Mouse (Mus musculus) CD4-positive, CD25-positive, alpha-beta regulatory T cell, adult 2 months (primary cell): Measurements from ENCODE around the gene Nkain2.
"Not testable (repeated sequence)": the region's sequence is repeated elsewhere in the genome, so short reads cannot be mapped to it uniquely, and the experiment has no call there.

Experiments
- DNase-seq: peaks from one replicate; pipeline ENCODE4 v3.0.0-alpha.2; 2012; ENCODE audit warnings: low read depth, low spot score

Gene Nkain2

DNA sequence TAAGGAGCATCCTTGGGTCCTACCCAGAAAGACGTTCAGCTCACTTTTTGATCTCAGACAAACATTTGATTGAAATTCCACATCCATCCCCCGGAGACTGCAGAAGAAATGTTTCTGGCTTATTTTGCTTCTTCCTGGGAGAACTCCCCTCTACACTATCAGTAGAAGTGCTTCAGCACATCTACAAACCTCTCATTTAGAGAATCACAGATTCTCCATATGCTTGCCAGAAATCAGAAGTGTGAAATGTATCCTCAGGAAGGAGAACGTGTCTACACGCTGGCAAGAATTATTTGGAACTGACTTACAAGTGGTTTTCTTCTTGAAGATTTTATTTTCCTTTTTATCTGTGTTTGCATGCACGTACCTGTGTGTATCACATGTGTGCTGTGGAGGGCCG, 829.9 kb downstream of the Nkain2 start:
- no peak for DNase-seq

DNA sequence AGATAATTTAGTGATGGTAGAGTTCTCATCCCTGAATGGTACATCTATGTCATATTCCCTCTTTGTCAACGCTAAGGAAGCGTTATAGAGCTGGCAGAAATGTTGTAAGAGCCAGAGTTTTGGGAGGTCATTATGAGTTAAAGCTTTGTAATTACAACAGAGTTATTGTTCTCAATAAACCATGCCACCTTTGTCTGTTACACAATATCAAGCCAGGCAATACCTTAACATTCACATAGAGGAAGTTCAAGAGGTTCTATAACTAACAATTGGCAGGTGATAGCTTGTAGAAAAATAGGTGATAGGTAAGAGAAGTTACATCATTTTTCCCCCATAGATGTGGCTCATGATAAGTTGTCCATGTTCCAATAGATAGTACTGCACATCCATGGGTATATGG, 832.0 kb downstream of the Nkain2 start:
- no peak for DNase-seq

DNA sequence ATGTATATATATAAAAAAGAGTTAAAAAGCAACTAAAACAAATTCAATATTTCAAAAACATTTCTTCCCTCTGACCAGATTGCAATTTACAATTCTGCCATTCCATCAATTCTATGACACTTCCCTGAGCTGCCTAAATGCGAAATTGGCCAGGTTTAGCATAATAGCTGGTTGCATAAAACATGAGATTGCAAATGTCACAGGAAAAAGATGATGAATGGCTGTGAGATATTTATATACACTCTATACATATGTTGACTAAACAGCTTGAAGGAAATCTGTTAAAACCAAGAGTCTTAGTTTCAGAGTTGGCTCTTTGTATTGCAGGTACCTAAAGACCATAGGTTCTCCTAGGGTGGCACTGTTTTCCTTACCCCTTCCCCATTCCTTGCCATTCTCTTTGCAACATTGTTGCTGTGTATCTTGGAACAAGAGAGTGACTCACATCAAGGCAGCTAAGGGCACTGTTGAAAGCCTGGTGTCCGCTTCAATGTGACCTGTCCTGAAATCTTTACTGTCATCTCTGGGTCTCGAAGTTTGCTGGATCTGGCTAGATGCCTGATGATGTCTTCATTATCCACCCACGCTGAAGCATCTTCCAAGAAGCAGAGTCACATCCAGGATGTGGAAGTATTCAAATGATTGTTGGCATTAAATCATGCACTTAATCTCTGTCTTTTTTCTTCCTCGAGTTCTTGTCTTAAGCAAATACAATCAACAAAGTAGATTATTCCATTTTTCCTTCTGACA, 837.5 kb downstream of the Nkain2 start:
- DNase-seq: no peak

DNA sequence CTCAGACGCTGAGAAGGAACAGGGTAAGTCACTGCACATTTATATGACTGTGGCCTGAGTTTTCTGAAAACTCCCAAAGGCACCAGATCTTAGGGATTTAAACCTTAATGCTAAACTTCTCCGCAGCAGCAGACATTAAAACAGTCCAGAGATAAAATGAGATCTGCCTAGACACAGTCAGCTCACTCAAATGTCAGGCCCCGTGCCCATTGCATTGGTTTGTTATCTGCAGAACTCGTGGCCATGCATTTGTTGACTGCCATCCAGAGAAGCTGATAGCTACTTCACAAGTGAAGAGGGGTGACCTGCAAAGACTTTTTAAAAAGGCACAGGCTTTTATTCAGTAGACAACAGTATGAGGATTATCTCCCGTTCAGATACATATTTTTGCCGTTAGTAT, 838.2 kb downstream of the Nkain2 start:
- no peak for DNase-seq

DNA sequence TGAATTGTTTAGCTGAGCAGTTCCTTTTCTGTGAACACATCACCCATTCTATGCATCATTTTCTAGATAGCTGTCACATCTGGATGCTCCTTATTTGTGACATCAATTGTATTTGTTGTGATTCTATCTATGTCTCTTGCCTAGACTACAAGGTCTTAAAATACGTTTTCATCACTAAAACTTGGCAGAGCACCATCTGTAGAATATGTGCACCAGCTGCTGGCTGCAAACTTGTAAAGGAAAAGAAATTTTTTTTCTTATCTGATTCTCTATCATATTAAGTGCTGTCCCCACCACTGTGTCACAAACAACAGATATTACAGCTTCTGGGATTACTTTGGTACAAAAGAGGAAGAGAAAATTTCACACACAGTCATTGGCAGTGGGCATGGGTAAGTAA, 860.3 kb downstream of the Nkain2 start:
- DNase-seq: no peak

DNA sequence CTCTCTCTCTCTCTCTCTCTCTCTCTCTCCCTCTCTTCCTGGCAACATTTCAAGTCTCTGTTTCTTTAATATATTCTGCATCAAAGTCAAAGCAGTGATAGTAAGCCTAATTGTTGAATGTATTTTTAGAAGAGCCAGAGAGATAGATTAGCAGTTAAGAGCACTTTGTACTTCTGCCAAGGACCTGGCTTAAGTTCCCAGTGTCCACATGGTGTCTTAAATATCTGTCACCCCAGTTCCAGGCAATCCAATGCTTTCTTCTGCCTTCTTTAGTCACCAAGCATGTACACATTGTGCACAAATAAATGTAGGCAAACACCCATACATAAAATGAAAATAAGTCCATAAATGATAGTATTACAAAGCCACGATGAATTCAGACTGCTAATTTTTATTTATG, 871.9 kb downstream of the Nkain2 start:
- DNase-seq: no peak

DNA sequence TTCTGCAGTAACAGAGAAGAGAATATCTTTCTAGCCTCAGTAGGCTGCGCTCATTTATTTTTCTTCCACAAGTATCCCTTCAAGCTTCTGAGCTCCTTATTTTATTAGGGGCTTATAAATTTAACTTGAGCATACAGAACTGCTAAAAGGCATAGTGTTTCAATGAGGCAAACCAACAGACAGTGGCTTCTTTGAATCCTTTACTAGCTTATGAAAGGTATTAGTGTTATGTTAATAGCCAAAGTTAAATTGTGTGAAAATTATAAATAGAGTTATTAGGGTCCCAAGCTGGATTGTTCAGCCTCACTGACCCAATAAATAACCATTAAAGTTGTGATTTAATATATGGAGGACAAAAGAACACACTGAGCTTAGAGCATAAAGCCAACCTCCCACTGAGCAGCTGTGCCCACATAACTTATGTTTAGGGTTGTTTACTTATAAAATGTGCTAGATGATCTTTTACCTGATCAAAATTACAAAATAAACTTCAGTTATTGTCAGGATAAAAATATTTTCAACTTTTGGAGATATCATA, 889.0 kb downstream of the Nkain2 start:
- DNase-seq: no peak

DNA sequence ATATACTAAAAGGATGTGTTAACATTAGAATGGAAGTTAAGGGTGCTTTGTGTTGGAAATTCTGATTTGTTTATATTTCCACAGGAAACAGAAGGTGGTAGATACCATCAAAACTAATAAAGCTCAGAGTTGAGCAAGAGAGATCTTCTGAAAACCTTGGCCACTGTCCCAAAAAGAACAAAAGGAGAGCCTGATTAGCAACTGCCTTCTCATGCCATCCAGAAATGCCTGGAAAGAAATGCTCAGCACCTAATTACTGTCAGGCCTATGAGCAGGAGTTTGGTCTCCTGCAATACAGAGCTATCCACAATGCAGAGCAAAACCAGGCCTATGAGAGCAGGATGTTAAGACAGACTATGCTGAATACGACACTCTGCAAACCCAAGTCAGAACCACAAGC, 897.1 kb downstream of the Nkain2 start:
- DNase-seq: no peak

DNA sequence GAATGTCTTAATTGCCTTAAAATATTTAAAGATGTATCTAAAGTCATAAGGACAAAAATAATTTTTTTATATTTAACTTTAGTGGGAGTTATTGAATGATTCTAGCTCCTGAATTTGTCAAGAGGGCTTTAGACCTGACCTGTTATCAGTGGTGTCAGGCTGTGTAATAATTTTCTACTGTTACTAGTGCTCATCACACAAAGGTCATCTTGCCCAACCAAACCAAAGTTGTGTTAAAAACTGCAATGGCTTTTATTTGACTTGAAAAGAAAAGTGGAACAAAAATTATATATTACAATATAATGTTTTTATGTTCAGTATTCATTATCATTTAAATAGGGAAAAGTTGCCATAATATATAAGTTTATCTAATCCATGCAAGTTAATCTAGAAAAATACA, 911.9 kb downstream of the Nkain2 start:
- no peak for DNase-seq

DNA sequence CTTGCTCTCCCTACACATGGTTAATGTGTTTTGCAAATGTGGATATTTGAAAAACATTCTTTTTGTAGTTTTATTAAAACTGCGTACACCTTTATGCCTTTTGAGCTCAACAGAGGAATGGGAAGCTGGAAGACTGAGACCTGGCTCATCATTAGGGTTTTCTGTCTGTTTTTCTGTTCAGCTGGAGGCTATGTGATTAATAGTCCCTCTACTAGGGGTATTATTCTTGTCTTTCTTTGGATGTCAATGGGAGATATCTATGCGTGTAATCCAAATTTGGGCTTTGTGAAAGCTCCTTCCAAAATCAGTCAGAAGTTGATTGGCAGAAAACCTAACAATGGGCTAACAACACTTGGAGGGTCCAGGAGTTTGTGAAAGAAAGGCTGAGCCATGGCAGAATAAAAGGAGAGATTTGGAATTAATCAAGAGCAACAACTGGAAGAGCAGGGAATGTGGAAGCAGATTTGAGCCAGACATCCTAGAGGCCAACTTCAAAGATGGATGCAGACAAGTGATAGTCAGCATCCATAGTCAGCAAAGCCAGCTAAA, 943.0 kb downstream of the Nkain2 start:
- no peak for DNase-seq

DNA sequence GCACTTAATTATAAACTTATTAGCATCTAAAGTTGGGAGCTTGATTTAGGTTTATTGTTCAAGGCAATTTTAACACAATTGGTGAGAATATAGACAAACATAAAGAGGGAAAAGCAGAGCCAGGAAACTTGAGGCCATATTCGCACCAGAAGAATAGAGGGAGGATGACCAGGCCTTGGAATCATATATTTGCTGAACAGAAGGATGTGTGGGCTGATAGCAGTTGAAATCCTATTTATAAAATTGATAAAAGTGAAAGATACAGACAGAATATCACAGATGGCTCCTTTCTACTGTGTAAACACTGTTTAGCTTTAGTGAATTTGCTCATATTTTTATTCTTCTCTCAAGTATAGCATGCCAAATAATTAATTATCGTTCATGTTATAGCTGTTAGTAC, 958.3 kb downstream of the Nkain2 start:
- DNase-seq: no peak

DNA sequence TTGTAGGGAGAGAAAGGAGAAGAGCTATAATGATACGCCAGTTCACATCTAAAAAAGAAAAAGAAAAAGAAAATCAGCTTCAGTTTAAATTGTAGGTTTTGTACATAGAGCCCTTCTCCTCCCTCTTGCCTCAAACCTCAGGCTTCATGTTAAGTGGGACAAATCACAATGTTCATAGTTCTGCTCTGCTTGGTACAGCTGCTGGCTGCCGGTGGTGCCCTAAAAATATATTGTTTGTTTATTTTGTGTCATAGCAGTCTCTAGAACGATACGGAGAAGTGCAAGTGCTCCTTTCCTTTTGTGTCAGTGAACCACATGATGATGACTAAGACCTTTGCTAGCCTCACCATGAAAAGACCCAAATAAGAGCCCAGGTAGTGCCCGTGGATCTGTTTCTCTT, 962.6 kb downstream of the Nkain2 start:
- DNase-seq: no peak

DNA sequence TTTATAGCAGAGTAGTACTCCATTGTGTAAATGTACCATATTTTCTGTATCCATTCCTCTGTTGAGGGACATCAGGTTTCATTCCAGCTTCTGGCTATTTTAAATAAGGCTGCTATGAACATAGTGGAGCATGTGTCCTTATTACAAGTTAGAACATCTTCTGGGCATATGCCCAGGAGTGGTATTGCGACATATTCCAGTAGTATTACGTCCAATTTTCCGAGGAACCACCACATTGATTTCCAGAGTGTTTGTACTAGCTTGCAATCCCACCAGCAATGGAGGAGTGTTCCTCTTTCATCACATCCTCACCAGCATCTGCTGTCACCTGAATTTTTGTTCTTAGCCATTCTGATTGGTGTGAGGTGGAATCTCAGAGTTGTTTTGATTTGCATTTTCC, 969.4 kb downstream of the Nkain2 start:
- DNase-seq: not testable (repeated sequence)

DNA sequence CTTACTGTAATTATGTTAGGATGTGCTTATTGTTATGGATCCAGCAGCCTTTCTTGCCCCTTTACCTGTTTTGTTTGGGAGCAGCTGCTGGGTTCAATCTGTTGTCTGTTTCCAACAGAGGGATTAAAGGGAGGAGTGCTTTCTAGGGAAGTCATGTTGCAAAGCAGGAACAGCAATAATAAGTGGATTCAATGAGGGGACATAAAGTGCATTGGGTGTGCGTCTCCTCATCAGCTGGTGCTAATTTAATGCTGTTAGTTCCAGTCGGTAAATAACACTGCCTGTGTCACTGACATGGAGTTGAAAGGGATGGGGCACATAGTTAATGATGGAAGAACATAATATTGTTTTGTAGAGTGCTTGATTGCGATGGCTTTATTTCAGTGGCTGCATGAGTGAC, 982.8 kb downstream of the Nkain2 start:
- no peak for DNase-seq

DNA sequence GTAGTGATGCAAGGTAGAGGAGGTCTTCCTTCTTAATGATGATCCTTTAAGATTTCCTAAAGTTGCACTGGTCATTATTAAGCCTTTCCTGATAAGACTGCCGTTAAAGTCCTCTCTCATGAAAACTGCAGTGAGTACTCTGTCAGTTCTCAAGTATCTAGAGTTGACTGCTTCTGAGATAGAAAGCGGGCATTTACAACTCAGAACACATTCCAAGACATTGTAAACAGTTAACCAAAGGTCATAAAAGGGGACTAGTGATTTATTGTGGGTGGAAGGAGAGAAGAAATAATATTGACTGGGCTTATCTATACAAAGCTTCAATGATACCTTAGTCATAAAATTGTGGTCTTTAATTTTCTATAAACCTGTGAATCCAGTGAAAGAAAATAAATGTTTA, 990.8 kb downstream of the Nkain2 start:
- no peak for DNase-seq

DNA sequence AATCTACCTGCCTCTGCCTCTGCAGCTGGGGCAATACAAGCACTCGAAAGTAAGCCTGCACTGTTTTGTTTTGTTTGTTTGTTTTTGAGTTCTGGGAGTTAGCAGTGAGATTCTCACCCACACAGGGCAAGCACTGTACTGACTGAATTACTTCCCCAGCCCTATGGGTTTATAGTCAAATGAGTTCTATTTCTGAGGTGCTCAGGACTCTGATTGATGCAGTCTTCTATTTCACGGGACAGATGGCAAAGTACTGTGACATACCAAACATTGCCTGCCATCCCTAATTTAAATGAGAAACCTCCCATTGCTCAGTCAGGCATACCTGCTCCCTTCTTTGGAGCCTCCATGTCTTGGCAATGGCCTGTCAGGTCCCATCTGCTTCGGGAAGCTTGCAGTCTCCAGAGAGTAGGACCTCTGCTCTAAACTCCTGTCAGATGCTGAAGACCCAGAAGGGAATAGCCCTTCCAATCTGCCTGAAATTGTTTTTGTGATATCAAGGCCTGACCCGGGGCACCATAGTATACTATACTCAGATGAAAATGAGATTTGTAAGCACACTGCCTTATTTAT, 1016.9 kb downstream of the Nkain2 start:
- no peak for DNase-seq

DNA sequence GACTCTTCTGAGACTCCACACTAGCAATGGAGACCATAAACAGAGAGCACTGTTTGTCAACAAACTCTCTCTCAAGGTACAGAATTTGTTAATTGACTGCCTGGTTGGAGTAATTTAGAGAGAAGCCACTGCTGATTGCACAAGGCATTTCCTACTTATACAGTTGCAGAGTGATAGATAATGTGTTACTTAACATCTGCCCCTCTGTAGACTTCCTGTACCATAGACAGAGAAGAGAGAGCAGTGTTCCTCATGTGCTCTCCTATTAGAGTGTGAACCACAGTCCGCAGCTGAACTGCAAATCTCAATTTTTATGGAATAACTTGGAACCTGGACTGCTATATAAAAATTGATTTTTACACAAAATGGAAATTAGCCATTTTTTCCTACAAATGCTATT, 1022.0 kb downstream of the Nkain2 start:
- DNase-seq: no peak

DNA sequence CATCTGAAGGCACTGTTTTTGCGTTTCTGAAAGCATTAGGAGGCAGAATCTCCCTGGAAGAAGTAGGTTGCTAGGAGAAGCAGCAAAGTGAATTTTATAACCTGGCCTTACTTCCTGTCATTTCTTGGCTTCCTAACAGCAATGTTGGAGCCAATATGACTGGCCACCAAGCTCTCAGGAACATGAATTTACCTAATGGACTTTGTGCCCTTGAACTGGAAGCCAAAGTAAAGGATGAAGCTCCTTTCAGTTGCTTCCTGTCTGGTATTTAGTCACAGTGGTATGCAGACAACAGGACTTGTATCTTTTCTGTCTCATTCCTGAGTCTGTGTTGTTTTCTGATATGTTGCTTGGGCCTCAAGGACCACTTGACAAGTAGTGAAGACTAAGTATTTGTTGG, 1063.2 kb downstream of the Nkain2 start:
- DNase-seq: no peak

DNA sequence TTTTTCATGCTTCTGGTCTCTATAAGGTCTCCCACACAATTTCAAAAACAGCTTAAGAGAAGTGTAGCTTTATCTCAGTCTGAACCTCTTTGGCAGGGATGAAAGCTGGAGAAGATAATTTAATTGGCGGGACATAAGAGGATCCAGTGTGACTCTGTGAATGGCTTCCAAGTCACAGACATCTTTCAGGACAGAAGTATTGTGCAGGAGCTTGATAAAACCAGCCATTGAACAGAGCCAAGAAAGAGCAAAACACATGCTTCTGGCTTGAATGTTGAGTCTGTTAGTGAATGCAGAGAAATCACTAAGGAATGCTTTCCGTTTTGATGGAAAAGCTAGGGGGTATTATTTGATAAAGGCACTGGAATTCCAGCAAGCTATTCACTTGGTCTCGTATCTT, 1077.7 kb downstream of the Nkain2 start:
- no peak for DNase-seq

DNA sequence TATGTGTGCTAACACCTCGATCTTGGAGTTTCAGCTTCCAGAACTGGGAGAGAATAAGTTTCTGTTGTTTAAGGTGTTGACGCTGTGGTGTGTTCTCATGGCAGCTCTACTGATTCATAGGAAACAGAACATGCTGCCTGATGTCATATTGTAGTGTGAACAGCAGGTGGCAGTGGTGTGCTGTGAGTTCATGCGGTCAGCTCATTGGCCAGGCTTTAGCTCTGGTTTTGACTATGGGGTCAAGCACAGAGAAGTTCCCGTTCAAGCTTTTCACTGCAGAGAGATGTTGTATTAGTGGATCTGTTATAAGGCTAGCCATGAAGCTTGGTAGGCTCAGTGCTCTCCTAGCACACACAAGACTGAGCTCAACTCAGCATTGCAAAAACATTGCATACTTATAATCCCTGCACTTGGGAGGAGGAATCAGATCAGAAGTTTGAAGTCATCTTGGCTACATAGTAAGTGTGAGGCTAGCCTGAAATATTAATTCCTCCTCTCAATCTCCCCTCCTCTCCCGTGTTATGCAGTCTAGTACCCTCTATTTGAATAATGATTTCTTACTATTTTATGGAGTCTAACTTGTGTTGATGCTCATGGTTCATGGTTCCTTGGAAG, 1147.7 kb downstream of the Nkain2 start:
- DNase-seq: peak; percentile 7

DNA sequence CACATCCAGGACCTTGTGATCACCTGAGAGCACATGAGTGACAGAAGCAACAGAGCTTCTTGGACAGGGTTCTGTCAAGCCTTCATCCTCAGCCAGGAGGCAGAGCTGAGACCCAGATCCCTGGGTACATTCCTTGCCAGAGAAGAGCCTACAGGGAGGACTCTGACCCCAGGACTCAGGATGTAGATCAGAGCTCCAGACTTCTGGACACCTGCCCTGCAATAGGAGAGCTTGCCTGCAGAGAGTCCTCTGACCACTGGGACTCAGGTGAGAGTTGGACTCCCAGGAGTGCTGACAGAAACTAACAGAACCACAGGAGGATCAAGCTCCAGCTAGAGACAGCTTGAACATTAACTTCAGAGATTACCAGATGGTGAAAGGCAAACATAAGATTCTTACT, 1162.2 kb downstream of the Nkain2 start:
- no peak for DNase-seq

DNA sequence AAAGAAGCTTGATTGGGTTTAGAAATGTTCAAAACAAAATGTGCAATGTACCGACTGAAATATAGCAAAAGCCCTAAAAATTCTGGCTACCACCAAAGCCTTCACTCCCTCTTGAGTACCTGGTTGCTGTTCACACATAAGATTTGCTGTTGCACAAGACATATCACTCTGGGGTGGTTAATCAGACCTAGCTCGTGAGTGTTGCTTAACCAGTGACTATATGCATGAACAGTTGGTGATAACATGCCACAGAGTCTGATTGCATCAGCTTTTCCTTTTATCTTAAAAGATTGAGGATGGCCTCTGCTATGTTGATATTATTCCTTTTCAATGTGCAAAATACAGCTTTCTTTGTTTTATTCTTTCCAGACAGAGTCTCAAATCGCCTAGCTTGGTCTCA, 1243.0 kb downstream of the Nkain2 start:
- no peak for DNase-seq

DNA sequence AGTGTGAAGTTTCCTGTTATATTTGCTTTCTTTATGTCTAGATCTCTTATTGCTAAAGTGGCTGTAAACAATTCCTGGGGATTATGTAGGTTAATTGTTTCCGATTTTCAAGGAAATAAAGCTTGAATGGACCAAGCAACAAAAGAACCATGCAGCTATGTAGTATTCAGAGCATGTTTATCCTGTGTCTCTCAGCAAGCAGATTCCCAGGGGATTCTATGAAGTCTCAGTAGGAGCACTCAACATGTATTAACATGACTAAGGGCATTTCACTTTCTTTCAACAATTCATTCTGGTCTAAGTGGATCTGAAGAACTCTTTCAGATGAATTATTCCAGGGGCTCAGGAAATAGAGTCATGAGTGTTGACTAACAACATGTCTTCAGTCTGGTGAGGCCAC, 1244.2 kb downstream of the Nkain2 start:
- no peak for DNase-seq
